Mouse (Mus musculus): ENCODE results near the gene Naxd. TPM values are rescaled to one million over a fixed set of nuclear protein-coding genes. Genes with fewer than 3 reads are reported as not detected.

The Naxd gene
- total and polyA plus RNA-seq, 3 experiments: 38.2 to 78.6 (median 56.3) TPM

DNA sequence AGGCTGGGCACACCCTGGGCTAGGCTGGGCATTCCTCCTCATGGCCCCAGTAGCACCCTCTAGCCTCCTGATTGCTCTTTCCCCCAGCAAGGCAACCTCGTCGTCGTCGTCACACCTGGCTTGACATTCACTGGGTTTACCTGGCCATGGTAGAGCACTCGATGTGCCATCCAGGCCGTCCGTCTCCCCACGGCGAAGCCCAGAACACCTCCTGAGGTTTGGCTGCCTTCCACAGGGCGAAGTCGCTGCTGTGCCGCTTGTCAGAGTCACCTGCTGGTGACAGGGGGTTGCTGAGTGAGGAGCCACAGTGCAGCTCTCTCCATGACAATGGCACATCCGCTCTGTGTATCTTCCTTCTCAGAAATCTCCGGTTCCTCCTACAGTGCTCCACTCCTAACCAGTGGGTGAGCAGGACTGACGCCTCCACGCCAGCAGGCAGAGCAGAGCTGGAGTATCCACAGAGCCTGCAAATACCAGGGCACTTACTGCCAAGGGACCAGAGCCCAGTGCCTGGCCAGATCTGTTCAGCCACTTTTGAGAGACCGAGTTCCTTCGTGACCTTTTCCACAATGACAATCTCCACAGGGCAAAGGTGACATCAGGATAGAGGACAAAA lies 33.0 kb downstream of the Naxd start:
- TF ChIP-seq GATA2 (IDR thresholded peaks at IDR 0.05; ENCODE audit: borderline replicate concordance, low read depth, low read length) (no peak), POLR2AphosphoS5 (IDR thresholded peaks at IDR 0.05; ENCODE audit: insufficient replicate concordance, low read depth, low read length) (no peak), CTCF (IDR thresholded peaks at IDR 0.05; ENCODE audit: low read depth, low read length) (no peak)
- DNase-seq (ENCODE audit: low spot score): no peak
- H3K4me3 ChIP-seq (ENCODE audit: low read depth, low read length): no peak overlapping the region
- H3K36me3 ChIP-seq (replicated peaks): peaks cover 82% of the 10 kb centered on the region
- ATAC-seq (ENCODE audit: extremely low read depth, insufficient number of reproducible peaks, low FRiP score, poor library complexity, severe bottlenecking): no peak
- H3K4me1 ChIP-seq (ENCODE audit: insufficient read depth, low read depth, low read length): peaks cover 3% of the 10 kb centered on the region; the same call in 1 of the 2 replicates
- no peaks in the 10 kb centered on the region for H3K9me3 ChIP-seq (replicated peaks)
- H3K27me3 ChIP-seq (ENCODE audit: insufficient read depth, low read length): no peaks in the 10 kb centered on the region

DNA sequence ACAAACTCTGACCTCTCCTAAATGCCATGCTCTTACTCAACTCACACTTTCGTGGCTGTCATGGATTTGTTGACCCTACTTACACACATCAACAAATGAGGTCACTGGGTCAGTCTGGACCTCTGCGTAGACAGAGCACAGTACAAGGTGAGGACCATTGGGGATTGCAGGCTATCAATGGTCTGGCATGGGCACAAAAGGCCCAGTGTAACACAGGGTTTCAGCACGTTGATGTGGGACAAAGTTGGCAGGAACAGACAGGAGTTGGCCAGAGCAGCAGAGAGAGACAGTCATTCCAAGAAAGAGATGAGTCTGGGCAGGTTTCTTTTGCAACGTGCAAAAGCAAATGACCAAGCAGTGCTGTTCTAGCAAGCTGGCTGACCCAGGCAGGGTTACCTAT lies 33.5 kb downstream of the Naxd start:
- H3K4me3 ChIP-seq (ENCODE audit: low read depth, low read length): no peak overlapping the region
- H3K9me3 ChIP-seq (replicated peaks): no peaks in the 10 kb centered on the region
- peaks cover 3% of the 10 kb centered on the region; the same call in 1 of the 2 replicates for H3K4me1 ChIP-seq (ENCODE audit: insufficient read depth, low read depth, low read length)
- H3K36me3 ChIP-seq (replicated peaks): peaks cover 84% of the 10 kb centered on the region
- DNase-seq (ENCODE audit: low spot score): no peak
- ATAC-seq (ENCODE audit: extremely low read depth, insufficient number of reproducible peaks, low FRiP score, poor library complexity, severe bottlenecking): no peak
- no peaks in the 10 kb centered on the region for H3K27me3 ChIP-seq (ENCODE audit: insufficient read depth, low read length)
- no peak for TF ChIP-seq CTCF (IDR thresholded peaks at IDR 0.05; ENCODE audit: low read depth, low read length)
- no peak for TF ChIP-seq GATA2 (IDR thresholded peaks at IDR 0.05; ENCODE audit: borderline replicate concordance, low read depth, low read length)
- no peak for TF ChIP-seq GATA1 (IDR thresholded peaks at IDR 0.05; ENCODE audit: borderline replicate concordance, low read length)

DNA sequence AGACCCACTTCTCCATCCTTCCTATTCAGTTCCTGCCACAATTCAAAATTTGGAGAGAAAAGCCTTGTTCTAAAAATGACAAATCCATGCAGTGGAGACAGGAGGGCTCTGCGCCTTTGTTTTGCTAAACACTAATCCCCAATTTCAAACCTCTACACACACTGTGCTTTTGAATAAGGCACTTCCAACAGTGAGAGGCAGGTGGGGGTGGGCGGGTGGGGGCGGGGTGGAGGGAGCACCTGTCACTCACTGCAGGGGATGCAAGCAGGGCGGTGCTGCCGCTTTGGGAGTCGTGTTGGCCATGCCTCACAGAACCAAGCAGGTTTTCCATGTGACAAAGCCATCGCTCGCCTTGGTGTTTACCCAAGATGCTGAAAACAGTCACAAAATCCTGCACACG lies 37.2 kb downstream of the Naxd start:
- ATAC-seq (ENCODE audit: extremely low read depth, insufficient number of reproducible peaks, low FRiP score, poor library complexity, severe bottlenecking) (no peak), DNase-seq (ENCODE audit: low spot score) (no peak)
- Histone ChIP-seq H3K4me3 (ENCODE audit: low read depth, low read length) (no peak overlapping the region), H3K27me3 (ENCODE audit: insufficient read depth, low read length) (no peaks in the 10 kb centered on the region), H3K36me3 (replicated peaks) (peaks cover 88% of the 10 kb centered on the region), H3K9me3 (replicated peaks) (no peaks in the 10 kb centered on the region), H3K4me1 (ENCODE audit: insufficient read depth, low read depth, low read length) (peaks cover 5% of the 10 kb centered on the region; the same call in 1 of the 2 replicates)
- TF ChIP-seq CTCF (IDR thresholded peaks at IDR 0.05; ENCODE audit: low read depth, low read length): no peak
- no peak for TF ChIP-seq TAL1 (conservative IDR thresholded peaks at IDR 0.05; ENCODE audit: low read depth, low read length)
- TF ChIP-seq POLR2AphosphoS5 (IDR thresholded peaks at IDR 0.05; ENCODE audit: insufficient replicate concordance, low read depth, low read length): no peak
- no peak for TF ChIP-seq GATA2 (IDR thresholded peaks at IDR 0.05; ENCODE audit: borderline replicate concordance, low read depth, low read length)
- TF ChIP-seq GATA1 (IDR thresholded peaks at IDR 0.05; ENCODE audit: borderline replicate concordance, low read length): no peak

DNA sequence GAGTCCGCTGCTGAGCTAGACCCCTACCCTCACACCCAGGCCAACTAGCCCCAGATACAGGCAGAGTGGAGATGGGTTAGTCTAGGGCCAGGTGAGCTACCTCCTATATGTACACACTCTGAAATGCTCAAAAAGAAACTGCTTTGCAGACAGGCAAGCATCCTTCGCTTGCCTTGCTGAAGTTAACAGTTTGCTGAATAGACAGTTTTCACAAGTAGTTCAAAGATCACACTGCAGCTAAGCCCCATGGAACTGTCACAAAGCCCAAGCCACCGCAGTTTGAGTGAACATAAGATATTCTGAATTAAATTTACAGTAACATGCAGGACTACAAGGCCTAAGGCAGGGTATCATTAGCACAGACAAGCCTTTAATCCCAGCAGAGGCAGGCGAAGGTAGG lies 41.7 kb downstream of the Naxd start:
- TF ChIP-seq CTCF (IDR thresholded peaks at IDR 0.05; ENCODE audit: low read depth, low read length) (no peak), GATA1 (IDR thresholded peaks at IDR 0.05; ENCODE audit: borderline replicate concordance, low read length) (no peak), GATA2 (IDR thresholded peaks at IDR 0.05; ENCODE audit: borderline replicate concordance, low read depth, low read length) (no peak), POLR2AphosphoS5 (IDR thresholded peaks at IDR 0.05; ENCODE audit: insufficient replicate concordance, low read depth, low read length) (no peak), TAL1 (conservative IDR thresholded peaks at IDR 0.05; ENCODE audit: low read depth, low read length) (no peak)
- no peak for DNase-seq (ENCODE audit: low spot score)
- H3K9me3 ChIP-seq (replicated peaks): no peaks in the 10 kb centered on the region
- H3K4me3 ChIP-seq (ENCODE audit: low read depth, low read length): no peak overlapping the region
- peaks cover 96% of the 10 kb centered on the region for H3K36me3 ChIP-seq (replicated peaks)
- H3K27me3 ChIP-seq (ENCODE audit: insufficient read depth, low read length): no peaks in the 10 kb centered on the region
- no peak for ATAC-seq (ENCODE audit: extremely low read depth, insufficient number of reproducible peaks, low FRiP score, poor library complexity, severe bottlenecking)
- peaks cover 5% of the 10 kb centered on the region; the same call in 1 of the 2 replicates for H3K4me1 ChIP-seq (ENCODE audit: insufficient read depth, low read depth, low read length)

DNA sequence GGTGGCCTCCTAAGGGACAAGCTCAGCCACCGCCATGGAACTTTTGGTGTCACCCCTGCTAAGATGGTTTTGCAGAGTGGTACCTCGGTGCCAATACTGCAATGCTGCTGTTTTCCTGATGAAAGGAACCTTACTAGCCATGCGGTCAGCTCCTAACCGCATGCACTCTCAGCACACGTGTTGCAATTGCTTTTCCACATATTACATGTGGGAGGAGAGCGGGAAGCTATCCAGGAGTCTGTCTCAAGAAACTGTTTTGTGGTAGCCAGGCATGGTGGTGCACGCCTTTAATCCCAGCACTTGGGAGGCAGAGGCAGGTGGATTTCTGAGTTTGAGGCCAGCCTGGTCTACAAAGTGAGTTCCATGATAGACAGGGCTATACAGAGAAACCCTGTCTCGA lies 42.9 kb downstream of the Naxd start:
- Histone ChIP-seq H3K36me3 (replicated peaks) (peaks cover 93% of the 10 kb centered on the region), H3K27me3 (ENCODE audit: insufficient read depth, low read length) (no peaks in the 10 kb centered on the region), H3K9me3 (replicated peaks) (no peaks in the 10 kb centered on the region), H3K4me1 (ENCODE audit: insufficient read depth, low read depth, low read length) (peaks cover 5% of the 10 kb centered on the region; the same call in 1 of the 2 replicates), H3K4me3 (ENCODE audit: low read depth, low read length) (no peak overlapping the region)
- DNase-seq (ENCODE audit: low spot score): no peak
- no peak for TF ChIP-seq GATA1 (IDR thresholded peaks at IDR 0.05; ENCODE audit: borderline replicate concordance, low read length)
- no peak for TF ChIP-seq POLR2AphosphoS5 (IDR thresholded peaks at IDR 0.05; ENCODE audit: insufficient replicate concordance, low read depth, low read length)
- TF ChIP-seq GATA2 (IDR thresholded peaks at IDR 0.05; ENCODE audit: borderline replicate concordance, low read depth, low read length): no peak
- no peak for TF ChIP-seq CTCF (IDR thresholded peaks at IDR 0.05; ENCODE audit: low read depth, low read length)
- no peak for TF ChIP-seq TAL1 (conservative IDR thresholded peaks at IDR 0.05; ENCODE audit: low read depth, low read length)
- ATAC-seq (ENCODE audit: extremely low read depth, insufficient number of reproducible peaks, low FRiP score, poor library complexity, severe bottlenecking): no peak

DNA sequence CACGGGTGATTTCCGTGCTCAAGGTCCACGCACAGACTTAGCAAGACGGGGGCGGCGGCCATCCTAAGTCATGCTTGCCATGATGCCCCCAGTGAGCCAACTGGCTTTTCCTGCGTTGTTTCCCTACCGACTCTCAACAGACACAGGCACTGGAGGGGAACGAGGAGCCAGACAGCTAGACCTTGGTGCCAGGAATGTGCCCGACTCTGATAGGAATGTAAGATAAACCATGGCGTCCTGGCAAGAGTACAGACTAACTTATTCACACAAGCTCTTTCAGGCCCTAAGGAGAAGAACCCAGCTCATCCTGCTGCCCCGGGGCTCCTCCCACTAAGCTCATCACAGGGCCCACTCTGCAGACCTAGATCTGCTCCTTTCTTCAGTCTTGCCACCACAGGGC lies 44.7 kb downstream of the Naxd start:
- H3K4me1 ChIP-seq (ENCODE audit: insufficient read depth, low read depth, low read length): peaks cover 12% of the 10 kb centered on the region
- DNase-seq (ENCODE audit: low spot score) (no peak), ATAC-seq (ENCODE audit: extremely low read depth, insufficient number of reproducible peaks, low FRiP score, poor library complexity, severe bottlenecking) (no peak)
- peaks cover 92% of the 10 kb centered on the region for H3K36me3 ChIP-seq (replicated peaks)
- no peaks in the 10 kb centered on the region for H3K9me3 ChIP-seq (replicated peaks)
- no peaks in the 10 kb centered on the region for H3K27me3 ChIP-seq (ENCODE audit: insufficient read depth, low read length)
- TF ChIP-seq CTCF (IDR thresholded peaks at IDR 0.05; ENCODE audit: low read depth, low read length): no peak
- TF ChIP-seq GATA1 (IDR thresholded peaks at IDR 0.05; ENCODE audit: borderline replicate concordance, low read length): no peak
- TF ChIP-seq POLR2AphosphoS5 (IDR thresholded peaks at IDR 0.05; ENCODE audit: insufficient replicate concordance, low read depth, low read length): no peak
- H3K4me3 ChIP-seq (ENCODE audit: low read depth, low read length): no peak overlapping the region
